Mouse (Mus musculus) olfactory bulb, adult 2 months (tissue): ENCODE data around the gene Cntnap5c.
"Not testable (repeated sequence)": the region's sequence is repeated elsewhere in the genome, so short reads cannot be mapped to it uniquely, and the experiment has no call there.

Experiments used
- CTCF ChIP-seq: fragments of 200-500 bp; IDR thresholded peaks from 2 replicates; pipeline ENCODE4 v1.5.1; 2012; ENCODE audit warnings: low read depth, mild to moderate bottlenecking, low read length, moderate library complexity; ENCODE audit not compliant: insufficient read depth
- POLR2A ChIP-seq: fragments of 200-500 bp; IDR thresholded peaks from 2 replicates; pipeline ENCODE4 v1.6.1; 2012; ENCODE audit warnings: mild to moderate bottlenecking, low read depth, low read length, moderate library complexity; ENCODE audit not compliant: insufficient read depth

DNA sequence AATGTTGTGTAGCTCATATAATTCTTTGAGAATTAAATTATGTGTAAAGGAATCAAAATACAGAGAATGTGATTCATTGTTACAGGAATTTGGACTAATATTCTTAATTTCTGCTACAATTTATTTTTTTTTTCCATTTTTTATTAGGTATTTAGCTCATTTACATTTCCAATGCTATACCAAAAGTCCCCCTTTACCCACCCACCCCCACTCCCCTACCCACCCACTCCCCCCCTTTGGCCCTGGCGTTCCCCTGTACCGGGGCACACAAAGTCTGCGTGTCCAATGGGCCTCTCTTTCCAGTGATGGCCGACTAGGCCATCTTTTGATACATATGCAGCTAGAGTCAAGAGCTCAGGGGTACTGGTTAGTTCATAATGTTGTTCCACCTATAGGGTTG, 86.4 kb downstream of the Cntnap5c start:
- TF ChIP-seq CTCF, POLR2A: not testable (repeated sequence)
